Comparison of ENCODE assay signal across 10 mouse cellular contexts in the genomic region with DNA sequence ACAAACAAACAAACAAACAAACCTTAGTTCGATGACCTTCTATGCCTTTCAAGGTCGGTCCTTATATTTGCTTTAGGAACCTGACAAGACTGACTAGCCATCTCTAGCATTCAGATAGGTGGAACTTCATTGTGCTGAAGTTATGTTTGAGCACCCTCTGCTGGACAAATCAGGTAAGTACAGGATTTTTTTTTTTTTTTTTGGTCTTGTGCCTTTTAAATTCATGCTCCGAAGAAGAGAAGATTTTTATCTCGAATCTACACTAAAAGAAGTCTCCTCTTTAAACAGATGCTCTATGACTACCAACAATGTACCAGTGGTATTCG. TPM values are rescaled to one million over a fixed set of nuclear protein-coding genes. Genes with fewer than 3 reads are reported as not detected.
DNase-seq lines count a peak whose midpoint lies in the region; ATAC-seq and TF ChIP-seq lines count a peak whose summit lies in the region.
"Had no signal": no experiment of that assay in that cellular context is flagged by ENCODE, and none has a peak within 500 bp of the region (broad histone marks: within the 10 kb centered on the region; RNA-seq: fewer than 3 reads in every experiment).

No protein-coding gene starts in this region.

- WGBS in hindbrain, embryonic 15.5 days, result 12% methylated on average over 5 of the region's 5 CpGs
- WGBS in hindbrain, embryonic 12.5 days, result 12% methylated on average over 5 of the region's 5 CpGs
- WGBS in embryonic facial prominence, embryonic 14.5 days, result 9% methylated on average over 5 of the region's 5 CpGs

- no peak overlapping the region for H3K4me2 ChIP-seq in hindbrain, embryonic 15.5 days
- no peak overlapping the region for H3K4me2 ChIP-seq in hindbrain, embryonic 12.5 days (replicated peaks)
- no peak overlapping the region for H3K4me2 ChIP-seq in embryonic facial prominence, embryonic 14.5 days (ENCODE audit: low read depth, low read length)
- H3K4me2 ChIP-seq: embryonic facial prominence, embryonic 13.5 days had no signal

- H3K4me1 ChIP-seq in hindbrain, embryonic 15.5 days (replicated peaks), result no peaks in the 10 kb centered on the region
- no peaks in the 10 kb centered on the region for H3K4me1 ChIP-seq in hindbrain, embryonic 12.5 days
- peaks cover 3% of the 10 kb centered on the region; the same call in 1 of the 2 replicates for H3K4me1 ChIP-seq in E14TG2a.4 (replicated peaks; ENCODE audit: low read depth, low read length)
- no peaks in the 10 kb centered on the region for H3K4me1 ChIP-seq in embryonic facial prominence, embryonic 14.5 days (ENCODE audit: control insufficient read depth, insufficient read depth, low read length)
- H3K4me1 ChIP-seq: embryonic facial prominence, embryonic 13.5 days had no signal

- no peak overlapping the region for H3K4me3 ChIP-seq in hindbrain, embryonic 15.5 days
- H3K4me3 ChIP-seq in hindbrain, embryonic 12.5 days, result no peak overlapping the region
- H3K4me3 ChIP-seq in E14TG2a.4 (replicated peaks; ENCODE audit: low read length), result no peak overlapping the region
- H3K4me3 ChIP-seq in embryonic facial prominence, embryonic 14.5 days (ENCODE audit: low read depth, low read length), result no peak overlapping the region
- H3K4me3 ChIP-seq: embryonic facial prominence, embryonic 13.5 days had no signal

- no peak overlapping the region for H3K27ac ChIP-seq in hindbrain, embryonic 15.5 days (replicated peaks)
- no peak overlapping the region for H3K27ac ChIP-seq in hindbrain, embryonic 12.5 days
- H3K27ac ChIP-seq in embryonic facial prominence, embryonic 14.5 days (replicated peaks; ENCODE audit: low read depth, low read length), result no peak overlapping the region
- H3K27ac ChIP-seq: embryonic facial prominence, embryonic 13.5 days; liver, embryonic 15.5 days had no signal

- no peaks in the 10 kb centered on the region for H3K9me3 ChIP-seq in hindbrain, embryonic 15.5 days
- H3K9me3 ChIP-seq in hindbrain, embryonic 12.5 days (replicated peaks), result no peaks in the 10 kb centered on the region
- no peaks in the 10 kb centered on the region for H3K9me3 ChIP-seq in E14TG2a.4 (ENCODE audit: low read length)
- H3K9me3 ChIP-seq in embryonic facial prominence, embryonic 14.5 days (ENCODE audit: control insufficient read depth, low read length), result no peaks in the 10 kb centered on the region
- H3K9me3 ChIP-seq: embryonic facial prominence, embryonic 13.5 days; liver, embryonic 15.5 days had no signal

- peak; percentile 72 for DNase-seq in 3T3-L1 (ENCODE audit: low read depth, low spot score)
- peak; percentile 55 for DNase-seq in embryonic facial prominence, embryonic 14.5 days (ENCODE audit: low spot score)
- DNase-seq in splenic B cell, adult 2 months (ENCODE audit: low read depth, low spot score), result peak; percentile 78
- DNase-seq in thymus, postnatal 25 days, result no peak
- DNase-seq in gastrocnemius, adult 8-10 months (ENCODE audit: low spot score in 2 of 2), result no peak

- ATAC-seq in hindbrain, embryonic 15.5 days (ENCODE audit: low FRiP score, low read depth), result peak; percentile 77; the same call in 1 of the 2 replicates
- ATAC-seq in hindbrain, embryonic 12.5 days (ENCODE audit: low FRiP score), result no peak
- no peak for ATAC-seq in embryonic facial prominence, embryonic 14.5 days (ENCODE audit: low read depth)

- H3K36me3 ChIP-seq in hindbrain, embryonic 15.5 days, result no peaks in the 10 kb centered on the region
- H3K36me3 ChIP-seq in hindbrain, embryonic 12.5 days, result no peaks in the 10 kb centered on the region
- H3K36me3 ChIP-seq in E14TG2a.4 (ENCODE audit: insufficient read depth, low read length), result no peaks in the 10 kb centered on the region
- no peaks in the 10 kb centered on the region for H3K36me3 ChIP-seq in embryonic facial prominence, embryonic 14.5 days (ENCODE audit: control insufficient read depth, insufficient read depth, low read length)
- H3K36me3 ChIP-seq in splenic B cell, adult 2 months (ENCODE audit: control insufficient read depth, insufficient read depth, low read length, poor library complexity, severe bottlenecking), result no peaks in the 10 kb centered on the region
- H3K36me3 ChIP-seq: embryonic facial prominence, embryonic 13.5 days; liver, embryonic 15.5 days had no signal

- H3K9ac ChIP-seq in hindbrain, embryonic 15.5 days, result no peak overlapping the region
- H3K9ac ChIP-seq in hindbrain, embryonic 12.5 days, result no peak overlapping the region
- no peak overlapping the region for H3K9ac ChIP-seq in embryonic facial prominence, embryonic 14.5 days (ENCODE audit: low read depth, low read length)
- H3K9ac ChIP-seq: embryonic facial prominence, embryonic 13.5 days; liver, embryonic 15.5 days had no signal

- H3K27me3 ChIP-seq in hindbrain, embryonic 15.5 days, result 0 out of 2 replicates have a peak, but pooled peaks cover 4% of the 10 kb centered on the region
- peaks cover 5% of the 10 kb centered on the region; the same call in 1 of the 2 replicates for H3K27me3 ChIP-seq in hindbrain, embryonic 12.5 days
- peaks cover 17% of the 10 kb centered on the region for H3K27me3 ChIP-seq in E14TG2a.4 (ENCODE audit: insufficient read depth, low read length)
- no peaks in the 10 kb centered on the region for H3K27me3 ChIP-seq in embryonic facial prominence, embryonic 14.5 days (replicated peaks; ENCODE audit: control insufficient read depth, insufficient read depth, low read length)
- no peaks in the 10 kb centered on the region for H3K27me3 ChIP-seq in splenic B cell, adult 2 months (ENCODE audit: control insufficient read depth, insufficient read depth, low read length, poor library complexity, severe bottlenecking)
- H3K27me3 ChIP-seq: embryonic facial prominence, embryonic 13.5 days had no signal

- TF ChIP-seq CTCF in E14TG2a.4 (conservative IDR thresholded peaks at IDR 0.05; ENCODE audit: low read length), result peak; percentile 64

RNA-seq across cellular contexts. Expression of gene Smim13, which starts 10.9 kb away (rescaled TPM):
- 28.6 and 30.6 TPM in 2 replicates for polyA plus RNA-seq in hindbrain, embryonic 15.5 days (2015; fragmentation: Nextera tagmentation; extraction: Ambion mirVana)
- polyA plus RNA-seq in hindbrain, embryonic 12.5 days (2016; fragmentation: Nextera tagmentation; extraction: Ambion mirVana), result 20.0 and 21.5 TPM in 2 replicates
- 16.2 and 19.8 TPM in 2 replicates for polyA plus RNA-seq in embryonic facial prominence, embryonic 14.5 days (2014; fragmentation: Nextera tagmentation; extraction: Ambion mirVana)
- total RNA-seq in gastrocnemius, adult 8-10 months (2022), result 10 to 100 TPM; 37.3 to 49.1 (median 39.6) TPM

RNA-seq across cellular contexts. Expression of gene Elovl2, which starts 18.6 kb away (rescaled TPM):
- 35.8 and 40.2 TPM in 2 replicates for polyA plus RNA-seq in hindbrain, embryonic 15.5 days (2015; fragmentation: Nextera tagmentation; extraction: Ambion mirVana)
- polyA plus RNA-seq in hindbrain, embryonic 12.5 days (2016; fragmentation: Nextera tagmentation; extraction: Ambion mirVana), result 38.0 and 41.4 TPM in 2 replicates
- polyA plus RNA-seq in embryonic facial prominence, embryonic 14.5 days (2014; fragmentation: Nextera tagmentation; extraction: Ambion mirVana), result 2.8 and 4.0 TPM in 2 replicates
- total RNA-seq in gastrocnemius, adult 8-10 months (2022), result under 1 TPM in 2 of 4 experiments, not detected in 2; 0.09 to 0.11 TPM

RNA-seq across cellular contexts. Expression of gene Gm17364, which starts 35.0 kb away (rescaled TPM):
- not detected in 2 replicates for polyA plus RNA-seq in hindbrain, embryonic 15.5 days (2015; fragmentation: Nextera tagmentation; extraction: Ambion mirVana)
- polyA plus RNA-seq in hindbrain, embryonic 12.5 days (2016; fragmentation: Nextera tagmentation; extraction: Ambion mirVana), result not detected in 2 replicates
- polyA plus RNA-seq in embryonic facial prominence, embryonic 14.5 days (2014; fragmentation: Nextera tagmentation; extraction: Ambion mirVana), result not detected in 2 replicates
- total RNA-seq in gastrocnemius, adult 8-10 months (2022), result not detected
- polyA plus RNA-seq: embryonic facial prominence, embryonic 13.5 days; liver, embryonic 15.5 days had no signal

Comparison
In these comparisons a context has a peak if more than half of its experiments do, and no peak if none do; other contexts are left out.
1. DNase-seq: peak in 3T3-L1 (single experiment), embryonic facial prominence, embryonic 14.5 days (single experiment) and splenic B cell, adult 2 months (single experiment); none in thymus, postnatal 25 days (single experiment) and gastrocnemius, adult 8-10 months (0 of 2).